Mouse (Mus musculus): ENCODE measurements around the gene Hoxd8.

Gene Hoxd8

DNA sequence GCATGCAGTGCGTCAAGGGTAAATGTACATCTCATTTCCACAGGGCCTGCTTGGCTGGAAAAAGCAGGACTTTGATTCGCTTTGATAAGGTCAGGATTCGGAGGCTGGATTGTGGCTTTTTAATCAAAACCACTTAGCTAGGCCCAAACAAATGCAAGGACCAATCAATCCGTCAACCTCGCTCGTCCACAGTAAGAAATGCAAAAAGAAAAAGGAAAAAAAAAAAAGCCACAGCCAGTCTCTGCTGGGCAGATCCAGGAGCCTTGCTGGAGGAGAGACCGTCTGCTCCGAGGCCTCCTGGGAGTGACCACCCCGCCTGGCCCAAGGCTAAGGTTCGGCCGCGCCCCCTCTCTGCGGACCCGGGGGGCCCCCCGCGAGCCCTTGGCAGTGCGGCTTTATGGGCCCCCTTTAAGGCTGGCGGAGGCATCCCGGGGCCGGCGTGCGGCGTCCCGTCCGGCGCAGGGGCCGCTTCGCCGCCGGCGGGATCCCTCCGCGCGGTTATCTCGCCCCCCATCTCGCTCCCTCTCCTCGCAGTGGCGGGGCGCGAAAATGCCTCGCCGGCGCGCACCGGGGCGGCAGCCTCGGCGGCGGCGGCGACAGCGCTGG, at the start of gene Hoxd8:
Gene Hoxd8, plus strand, starts transcription at position 223 of the 606 bp plus-strand sequence.
- no peak for DNase-seq (ENCODE audit: low read depth, low spot score)

DNA sequence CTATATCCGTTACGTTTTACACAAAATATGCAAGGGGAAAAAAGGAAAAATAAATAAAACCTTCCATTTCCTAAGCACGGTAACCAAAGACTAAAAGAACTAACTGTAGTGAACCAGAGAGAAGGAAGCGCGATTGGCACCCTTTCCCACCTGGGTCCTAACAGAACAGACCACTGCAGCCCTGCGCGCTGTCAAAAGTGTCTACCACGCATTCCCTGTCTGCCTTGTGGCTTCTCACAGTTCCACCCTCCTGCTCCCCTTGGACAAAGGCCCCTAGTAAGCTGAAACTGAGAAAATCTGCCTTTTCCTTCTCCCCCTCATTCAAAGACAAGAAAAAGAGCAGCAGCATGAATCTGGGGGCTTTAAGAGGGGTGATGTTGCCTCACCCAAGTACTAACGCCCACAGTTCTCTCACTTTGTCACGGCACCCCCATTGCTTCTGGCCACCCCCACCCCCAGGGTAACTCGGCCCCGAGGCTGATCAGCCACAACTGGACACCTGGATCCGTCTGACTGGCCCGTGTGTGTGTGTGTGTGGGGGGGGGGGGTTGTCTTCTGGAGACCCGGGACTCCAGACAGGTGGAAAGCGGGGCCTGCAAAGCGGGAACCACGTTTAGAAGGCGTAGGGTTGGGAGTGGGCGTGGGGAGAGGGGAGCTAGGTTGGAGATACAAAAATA, 49.5 kb upstream of the Hoxd8 start:
- no peak for DNase-seq (ENCODE audit: low read depth, low spot score)

DNA sequence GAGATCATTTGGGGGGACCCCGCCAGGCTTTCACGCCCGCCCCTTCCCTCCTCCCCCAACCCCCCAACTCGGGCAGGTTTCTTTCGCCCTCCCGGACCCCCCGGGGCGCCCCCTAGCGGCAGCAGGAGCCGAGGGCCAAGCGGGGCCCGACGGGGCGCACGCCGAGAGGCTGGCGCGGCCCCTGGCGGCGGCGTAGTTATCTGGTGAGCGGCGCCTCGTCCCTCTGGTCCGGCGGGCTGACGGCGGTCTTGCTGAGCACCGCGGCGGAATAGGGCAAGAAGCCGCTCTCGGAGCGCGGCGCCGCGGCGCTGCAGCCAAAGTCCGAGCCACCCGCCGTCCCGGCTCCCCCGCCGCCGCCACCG, 49.0 kb upstream of the Hoxd8 start:
- DNase-seq (ENCODE audit: low read depth, low spot score), result no peak

DNA sequence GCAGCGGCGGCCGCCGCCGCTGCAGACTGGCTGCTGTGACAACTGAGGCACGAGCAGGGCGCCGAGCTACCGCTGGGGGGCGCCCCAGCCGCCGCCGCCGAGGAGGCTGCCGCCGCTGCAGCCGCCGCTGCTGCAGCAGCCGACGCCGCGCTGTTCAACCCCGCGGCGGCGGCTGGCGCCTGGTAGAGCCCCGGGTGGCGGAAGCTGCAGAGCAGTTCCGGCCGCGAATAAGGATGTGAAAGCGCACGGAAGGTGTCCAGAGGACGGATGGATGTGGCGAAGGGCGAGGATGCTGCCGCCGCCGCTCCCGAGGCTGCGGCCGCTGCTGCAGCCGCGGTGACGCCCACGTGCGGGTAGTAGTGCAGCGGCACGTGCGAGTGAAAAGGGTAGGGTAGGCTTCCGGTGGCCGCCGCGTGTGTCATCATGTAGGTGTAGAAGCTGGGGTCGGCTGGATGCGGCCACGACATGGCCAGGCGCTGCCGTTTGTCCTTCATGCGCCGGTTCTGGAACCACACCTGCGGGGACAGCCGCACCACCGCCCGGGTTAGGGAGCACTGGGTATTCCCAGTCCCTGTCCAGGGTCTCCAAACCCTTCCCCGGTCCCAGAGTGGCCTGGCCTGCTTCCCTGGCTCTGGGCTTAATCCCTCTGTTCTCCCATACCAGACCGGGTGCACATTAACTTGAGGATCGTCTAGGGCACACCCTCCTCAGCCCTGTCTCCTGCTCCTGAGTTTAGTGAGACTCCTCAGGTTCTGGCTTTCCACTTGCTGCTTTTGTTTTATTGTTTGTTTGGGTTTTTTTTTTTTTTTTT, 48.4 kb upstream of the Hoxd8 start:
- no peak for DNase-seq (ENCODE audit: low read depth, low spot score)

DNA sequence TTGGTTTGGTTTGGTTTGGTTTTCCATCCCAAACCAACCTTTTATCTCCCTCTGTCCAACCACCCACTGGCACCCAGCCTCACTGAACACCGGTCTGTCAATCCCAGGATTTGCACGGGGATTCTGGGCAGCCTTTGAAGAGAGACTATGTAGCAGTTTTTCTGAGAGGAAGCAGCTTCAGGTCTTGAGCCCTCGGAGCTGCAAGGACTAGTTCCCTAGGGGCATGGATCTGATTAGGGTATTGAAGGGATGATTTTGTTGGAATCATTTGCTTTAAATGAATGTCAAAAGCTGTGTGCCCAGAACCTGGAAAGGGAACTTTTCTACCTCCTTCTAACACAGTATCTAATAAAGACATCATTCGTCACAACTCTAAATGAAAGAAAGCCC, 47.8 kb upstream of the Hoxd8 start:
- no peak for DNase-seq (ENCODE audit: low read depth, low spot score)

DNA sequence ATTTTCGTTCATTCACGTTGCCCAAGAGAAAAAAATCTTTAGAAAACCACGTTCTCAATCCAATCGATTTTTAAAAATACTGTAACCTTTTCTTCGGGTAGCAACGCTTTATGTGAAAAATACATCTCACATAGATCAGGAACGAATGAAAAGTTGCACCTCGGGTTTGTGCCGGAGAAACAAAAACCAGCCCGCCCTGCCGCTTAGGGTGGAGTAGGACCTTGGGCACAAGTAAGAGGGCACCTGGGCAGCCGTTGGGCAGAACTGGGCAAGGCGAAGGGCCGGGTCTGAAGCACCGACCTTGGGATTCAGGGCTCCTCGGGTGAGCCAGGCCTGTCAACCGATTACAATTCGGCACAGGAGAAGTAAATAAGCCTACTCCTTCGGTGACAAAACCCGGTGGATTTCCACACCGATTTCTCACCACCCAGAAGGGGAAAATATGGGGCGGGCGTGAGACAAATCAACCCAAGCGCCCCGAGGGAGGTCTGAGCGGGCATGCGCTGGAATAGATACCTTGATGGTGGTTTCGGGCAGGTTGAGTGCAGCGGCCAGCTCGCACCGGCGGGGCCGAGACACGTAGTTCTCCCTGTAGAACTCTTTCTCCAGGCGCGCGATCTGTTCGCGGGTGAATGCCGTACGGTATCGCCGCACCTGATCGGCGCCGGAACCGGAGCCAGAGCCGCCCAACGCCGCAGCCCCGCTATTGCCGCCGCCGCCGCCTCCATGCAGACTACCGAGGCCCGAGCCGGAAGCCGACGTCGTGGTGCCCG, 47.0 kb upstream of the Hoxd8 start:
- DNase-seq (ENCODE audit: low read depth, low spot score), result no peak

DNA sequence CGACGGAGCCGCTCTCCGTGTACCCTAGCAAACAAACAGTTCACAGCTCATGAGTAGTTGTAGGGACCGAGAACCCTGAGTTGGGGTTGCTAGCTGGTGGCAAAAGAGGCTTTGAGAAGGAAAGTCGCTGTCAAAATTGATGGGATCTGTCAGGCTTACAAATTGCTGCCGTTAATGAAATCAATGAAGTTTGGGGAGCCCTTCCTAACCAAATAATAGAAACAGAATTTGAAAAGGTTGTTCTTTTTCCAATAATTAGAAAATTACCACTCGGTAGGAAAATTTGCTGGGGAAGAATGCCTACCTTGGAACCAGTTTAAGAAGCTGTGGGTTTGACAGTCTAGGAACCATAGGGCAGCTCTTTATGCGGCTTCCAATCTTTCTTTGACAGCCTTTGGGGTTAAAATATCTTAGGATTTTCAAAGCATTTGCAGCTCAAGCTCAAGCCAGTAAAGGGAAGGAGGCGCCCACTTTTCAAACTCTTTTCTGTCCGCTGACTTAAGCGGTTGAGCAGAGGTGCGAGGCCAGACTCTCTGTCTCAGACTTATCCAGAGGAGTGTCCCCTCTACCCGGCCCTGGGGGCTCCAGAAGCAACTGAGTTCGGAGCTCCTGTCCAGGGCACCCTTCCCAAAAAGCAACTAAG, 46.3 kb upstream of the Hoxd8 start:
- DNase-seq (ENCODE audit: low read depth, low spot score), result no peak

DNA sequence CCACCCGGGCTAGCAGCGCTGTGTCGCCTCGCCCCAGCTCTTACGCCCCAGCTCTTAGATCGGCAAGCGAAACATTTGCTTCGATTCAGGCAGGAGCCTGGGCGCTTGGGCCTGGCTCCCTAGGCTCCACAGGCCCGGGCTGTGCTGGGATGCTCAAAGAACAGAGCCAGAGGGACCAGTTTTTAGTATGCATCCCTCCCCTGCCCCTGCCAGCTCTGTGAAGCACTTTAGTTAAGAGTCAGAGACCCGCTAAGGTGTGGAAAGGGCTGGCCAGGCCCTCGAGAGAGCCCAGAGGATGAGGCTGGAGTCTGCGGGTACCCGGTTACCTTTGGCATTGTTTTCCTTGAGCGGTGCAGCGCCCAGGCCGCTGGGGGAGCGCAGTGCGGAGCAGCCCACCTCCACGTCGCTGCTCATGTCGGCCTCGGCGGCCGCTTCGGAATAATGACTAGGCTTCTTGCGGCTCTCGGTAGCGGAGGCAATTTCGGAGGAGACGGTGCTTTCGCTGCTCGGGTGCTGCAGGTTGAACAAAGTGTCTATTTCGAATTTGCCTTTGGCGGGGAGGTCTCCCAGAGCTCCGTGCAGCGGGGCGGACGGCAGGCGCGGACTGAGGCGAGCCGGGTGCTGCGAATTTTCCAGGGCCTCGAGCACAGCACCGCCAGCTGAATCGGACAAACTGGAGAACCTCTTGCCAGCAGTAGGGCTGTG, 45.6 kb upstream of the Hoxd8 start:
- no peak for DNase-seq (ENCODE audit: low read depth, low spot score)

DNA sequence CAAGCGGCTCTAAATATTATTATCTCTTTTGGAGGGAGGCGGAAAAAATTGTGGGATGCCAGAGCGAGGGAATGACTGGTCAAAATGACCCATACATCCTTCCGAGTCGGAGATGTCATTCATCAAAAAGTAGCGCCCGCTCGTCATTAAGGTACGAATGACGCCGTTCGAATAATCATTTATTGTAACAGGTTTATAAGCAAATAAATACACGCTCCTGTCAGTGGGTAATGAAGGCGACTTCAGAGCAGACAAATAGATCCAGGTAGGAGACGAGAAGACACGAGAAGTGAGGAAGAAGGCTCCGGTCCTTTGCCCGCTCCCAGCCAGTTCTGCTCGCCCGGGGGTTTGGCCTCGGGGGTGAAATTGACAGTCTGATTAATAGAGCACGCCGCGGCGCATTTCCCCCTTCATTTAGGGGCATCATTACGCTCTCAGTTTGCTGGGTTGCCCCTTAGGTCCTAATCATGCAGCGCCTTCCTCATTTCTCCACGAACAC, 44.9 kb upstream of the Hoxd8 start, which contains the start of gene Evx2:
Gene Evx2, minus strand, starts transcription at position 51 of the 499 bp plus-strand sequence.
- DNase-seq (ENCODE audit: low read depth, low spot score), result no peak

DNA sequence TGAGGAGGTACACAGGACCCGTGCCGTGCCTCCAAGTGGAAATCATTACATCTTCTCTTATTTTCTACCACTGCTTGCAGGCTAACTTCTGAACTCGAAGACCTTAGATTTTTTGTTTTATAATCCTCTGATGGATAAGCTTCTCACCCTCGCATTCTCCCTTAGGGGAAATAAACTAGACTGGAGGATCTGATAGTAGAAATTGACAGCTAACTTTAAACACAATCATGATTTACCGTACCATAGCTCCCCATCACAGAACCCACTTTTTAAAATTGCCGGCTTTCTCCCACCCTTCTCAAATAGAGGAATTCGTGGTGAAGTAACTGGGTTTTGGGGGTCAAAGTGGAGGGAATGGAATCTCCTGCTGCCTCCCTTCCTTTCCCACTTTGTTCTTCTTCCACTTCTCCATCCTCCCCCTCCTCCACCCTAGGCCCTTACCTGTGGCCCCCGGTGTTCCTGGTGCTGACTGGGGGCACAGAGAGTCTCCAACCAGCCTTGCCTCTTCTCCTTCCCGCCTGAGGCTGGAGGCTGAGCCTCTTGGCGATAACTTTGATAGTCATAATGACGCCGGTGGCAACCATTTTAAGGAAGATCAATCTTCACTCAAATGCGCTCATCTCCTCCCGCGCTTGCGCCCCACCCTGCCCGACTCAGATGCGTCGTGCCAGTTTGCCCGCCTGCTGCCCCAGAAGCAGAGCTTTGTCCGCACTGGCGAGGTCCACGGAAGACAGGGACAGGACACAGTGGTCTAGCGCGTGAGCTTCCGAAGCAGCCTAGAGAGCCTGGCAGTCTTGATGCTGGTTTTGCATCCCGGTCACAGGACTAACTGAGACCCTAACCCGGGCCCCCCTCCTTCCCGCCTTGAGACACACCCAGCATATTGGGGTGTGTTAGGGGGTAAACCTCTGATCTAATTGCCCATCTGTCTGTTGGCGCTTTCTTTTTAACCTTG, 43.7 kb upstream of the Hoxd8 start:
- no peak for DNase-seq (ENCODE audit: low read depth, low spot score)

DNA sequence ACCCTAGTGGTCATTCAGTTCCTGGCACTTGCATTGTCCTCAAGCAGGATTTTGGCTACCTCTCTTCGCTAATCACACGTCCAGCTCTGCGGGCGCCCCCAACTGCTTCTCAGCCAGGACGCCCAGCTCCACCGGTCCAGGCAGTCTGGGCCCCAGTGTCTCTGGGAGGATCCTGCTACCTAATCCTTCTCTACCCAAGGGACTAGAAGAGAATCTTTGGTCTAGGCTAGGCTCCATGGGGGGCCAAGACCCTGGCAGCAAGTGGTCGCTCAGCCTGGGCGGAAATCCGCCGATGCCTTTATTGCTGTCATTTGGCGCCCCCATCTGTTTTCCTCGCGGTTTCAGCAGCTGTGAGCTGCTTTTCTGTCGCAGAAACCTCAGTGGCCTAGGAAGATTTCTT, 42.7 kb upstream of the Hoxd8 start:
- no peak for DNase-seq (ENCODE audit: low read depth, low spot score)

DNA sequence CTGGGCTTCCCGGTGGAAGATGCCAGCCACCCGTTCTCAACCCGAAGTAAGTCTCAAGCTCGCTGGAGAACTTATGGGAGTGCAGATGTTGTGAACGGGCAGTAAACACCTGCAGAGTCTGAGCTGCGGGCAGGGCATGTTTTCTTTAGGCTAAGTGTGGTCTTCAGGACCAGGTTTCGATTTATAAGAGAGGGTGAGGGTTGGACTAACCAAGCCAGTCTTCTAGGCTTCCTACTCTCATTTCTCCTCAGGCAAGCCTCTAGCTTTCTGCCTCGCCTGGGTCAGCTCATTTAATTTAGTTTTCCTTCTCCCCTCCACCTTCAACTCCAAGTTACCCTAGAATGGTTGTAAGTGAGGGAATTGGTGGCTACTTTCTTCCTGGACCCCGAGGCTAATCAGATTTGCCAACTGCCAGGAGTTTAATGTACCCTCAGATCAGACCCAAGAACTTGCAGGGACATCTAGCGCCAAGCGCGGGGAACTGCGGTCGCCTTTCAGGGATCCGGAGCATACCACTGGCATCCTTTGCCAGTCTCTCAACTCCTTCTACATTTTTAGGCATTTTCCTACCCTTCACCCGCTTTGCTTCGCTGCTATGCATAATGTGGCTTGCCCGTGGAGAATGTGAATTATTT, 41.0 kb upstream of the Hoxd8 start:
- no peak for DNase-seq (ENCODE audit: low read depth, low spot score)

DNA sequence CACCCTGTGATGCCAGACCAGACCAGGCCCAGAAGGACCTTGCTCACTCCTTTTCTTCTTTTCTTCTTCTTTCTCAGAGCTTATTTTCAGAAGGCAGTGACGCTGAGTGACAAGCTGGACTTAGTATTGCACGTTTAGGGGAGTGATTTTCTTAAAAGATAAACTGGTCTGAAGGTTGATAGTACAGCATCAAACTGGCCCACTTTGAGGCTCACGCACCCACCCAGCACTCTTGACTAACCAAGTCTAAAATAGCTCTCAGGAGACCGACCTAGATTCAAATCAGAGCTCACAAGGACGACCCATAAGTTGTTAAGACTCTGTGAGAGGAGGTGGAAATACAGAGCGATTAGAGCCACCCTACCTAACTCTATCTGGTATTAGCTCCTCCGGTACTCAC, 38.0 kb upstream of the Hoxd8 start:
- no peak for DNase-seq (ENCODE audit: low read depth, low spot score)

DNA sequence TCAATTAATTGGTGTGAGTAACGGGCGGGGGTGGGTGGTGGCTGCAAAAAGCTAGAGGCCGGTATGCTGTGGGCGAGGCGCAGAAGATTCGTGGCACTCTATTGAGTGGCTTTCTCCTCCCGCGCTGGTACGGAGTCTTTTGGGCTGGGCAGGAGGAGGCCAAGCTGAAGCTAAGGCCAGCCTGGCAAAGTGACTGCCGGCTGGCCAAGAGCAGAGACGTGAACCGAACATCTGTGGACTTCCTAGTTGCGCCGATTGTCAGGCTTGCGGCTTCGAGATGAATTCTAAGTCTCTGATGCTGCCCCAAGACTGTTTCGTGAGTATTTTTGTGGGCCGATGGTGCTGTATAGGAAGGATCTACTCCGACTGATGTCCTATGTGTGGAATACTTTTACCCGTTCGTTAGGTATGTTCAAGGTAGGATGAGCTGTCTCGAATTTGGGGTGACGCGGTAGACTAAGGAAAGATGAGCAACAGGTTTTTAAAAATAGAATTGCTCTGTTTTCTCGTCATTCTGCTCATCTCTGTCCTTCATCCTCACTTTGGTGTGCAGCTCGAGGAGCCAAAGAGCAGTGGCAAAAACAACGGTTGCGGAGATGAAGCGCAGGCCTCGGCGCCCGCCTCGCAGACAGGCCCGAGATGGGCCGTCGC, 37.1 kb upstream of the Hoxd8 start:
- DNase-seq (ENCODE audit: low read depth, low spot score), result no peak

DNA sequence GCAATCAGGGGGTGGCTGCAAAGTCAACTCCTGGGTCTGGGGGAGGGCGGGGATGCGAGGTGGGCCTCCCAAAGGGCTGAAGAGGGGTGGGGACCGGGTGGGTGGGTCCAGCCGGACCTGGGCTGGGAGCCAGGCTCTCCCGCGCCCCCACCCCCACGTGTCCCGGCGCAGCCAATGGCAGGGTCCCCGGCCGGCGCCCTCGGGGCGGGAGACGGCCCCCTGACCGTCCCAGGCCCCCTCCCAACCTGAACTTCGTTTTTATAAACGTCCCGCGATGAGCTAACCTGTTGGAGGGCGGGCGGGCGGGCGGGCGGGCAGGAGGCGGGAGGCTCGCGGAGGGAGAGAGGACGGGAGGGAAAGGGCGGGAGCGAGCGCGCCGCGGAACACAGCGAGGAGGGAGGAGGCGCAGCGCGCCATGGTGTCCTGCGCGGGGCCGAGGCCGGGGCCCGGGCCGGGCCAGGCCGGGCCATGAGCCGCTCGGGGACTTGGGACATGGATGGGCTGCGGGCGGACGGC, 36.5 kb upstream of the Hoxd8 start, which contains the start of gene Hoxd13:
Gene Hoxd13, plus strand, starts transcription at position 469 of the 516 bp plus-strand sequence.
- DNase-seq (ENCODE audit: low read depth, low spot score), result no peak

DNA sequence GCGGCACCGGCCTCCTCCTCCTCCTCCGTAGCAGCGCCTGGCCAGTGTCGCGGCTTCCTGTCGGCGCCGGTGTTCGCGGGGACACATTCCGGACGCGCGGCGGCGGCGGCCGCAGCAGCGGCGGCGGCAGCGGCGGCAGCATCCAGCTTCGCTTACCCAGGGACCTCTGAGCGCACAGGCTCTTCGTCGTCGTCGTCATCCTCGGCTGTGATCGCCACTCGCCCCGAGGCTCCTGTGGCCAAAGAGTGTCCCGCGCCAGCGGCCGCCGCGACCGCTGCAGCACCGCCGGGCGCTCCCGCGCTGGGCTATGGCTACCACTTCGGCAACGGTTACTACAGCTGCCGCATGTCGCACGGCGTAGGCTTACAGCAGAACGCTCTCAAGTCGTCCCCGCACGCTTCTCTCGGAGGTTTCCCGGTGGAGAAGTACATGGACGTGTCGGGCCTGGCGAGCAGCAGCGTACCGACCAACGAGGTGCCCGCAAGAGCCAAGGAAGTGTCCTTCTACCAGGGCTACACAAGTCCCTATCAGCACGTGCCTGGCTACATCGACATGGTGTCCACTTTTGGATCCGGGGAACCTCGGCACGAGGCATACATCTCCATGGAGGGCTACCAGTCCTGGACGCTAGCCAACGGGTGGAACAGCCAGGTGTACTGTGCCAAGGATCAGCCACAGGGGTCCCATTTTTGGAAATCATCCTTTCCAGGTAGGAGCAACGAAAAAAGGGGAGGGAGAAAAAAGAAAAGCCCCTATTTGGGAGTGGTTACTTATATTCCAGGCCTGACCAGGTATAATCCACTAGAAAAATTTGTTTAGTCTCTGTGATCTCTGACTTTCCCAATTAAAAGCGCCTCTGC, 35.8 kb upstream of the Hoxd8 start:
- DNase-seq (ENCODE audit: low read depth, low spot score), result no peak

DNA sequence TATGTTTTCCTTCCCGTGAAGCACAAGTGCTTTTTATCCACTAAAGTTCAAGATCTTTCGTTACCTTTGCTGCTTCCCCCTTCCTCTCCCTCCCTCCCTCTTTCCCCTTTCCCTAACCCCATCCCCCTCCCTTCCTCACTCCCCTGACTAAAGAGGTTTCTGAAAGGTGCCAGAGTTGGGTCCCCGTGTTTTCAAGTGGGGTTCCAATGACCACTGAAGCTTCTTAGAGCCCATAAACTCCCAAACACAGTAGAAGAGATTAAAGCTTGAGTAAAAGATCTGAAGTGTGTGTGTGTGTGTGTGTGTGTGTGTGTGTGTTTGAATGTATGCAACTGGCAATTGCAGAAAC, 35.2 kb upstream of the Hoxd8 start:
- DNase-seq (ENCODE audit: low read depth, low spot score), result no peak
